Mouse (Mus musculus) kidney, embryonic 14.5 days (tissue): ENCODE results near the gene Lifr. TPM values are rescaled to one million over a fixed set of nuclear protein-coding genes. Genes with fewer than 3 reads are reported as not detected.

ENCODE experiments used
- ATAC-seq: fragments of 200-750 bp; cut with Nextera tagmentation; 2 replicates; pipeline ENCODE4 v1.8.0; 2017; ENCODE audit warnings: moderate number of reproducible peaks, mild to moderate bottlenecking, moderate TSS enrichment, moderate library complexity; ENCODE audit not compliant: low FRiP score, low TSS enrichment
- H3K27ac ChIP-seq: fragments of 300-500 bp; sonication (generic); 2 replicates; pipeline ENCODE4 v1.5.1; 2014; ENCODE audit warnings: low read depth, mild to moderate bottlenecking, low read length, moderate library complexity, mixed read lengths
- H3K27me3 ChIP-seq: fragments of 300-500 bp; sonication (generic); 2 replicates; pipeline ENCODE4 v1.6.1; 2014; ENCODE audit warnings: mild to moderate bottlenecking, low read length; ENCODE audit not compliant: control insufficient read depth, insufficient read depth
- H3K36me3 ChIP-seq: fragments of 300-500 bp; sonication (generic); 2 replicates; pipeline ENCODE4 v1.6.1; 2014; ENCODE audit warnings: low read length, mixed read lengths; ENCODE audit not compliant: control insufficient read depth, insufficient read depth
- H3K4me1 ChIP-seq: fragments of 300-500 bp; sonication (generic); 2 replicates; pipeline ENCODE4 v1.6.1; 2014; ENCODE audit warnings: low read length, mixed read lengths; ENCODE audit not compliant: control insufficient read depth, insufficient read depth
- H3K4me2 ChIP-seq: fragments of 300-500 bp; sonication (generic); replicated peaks from 2 replicates; pipeline ENCODE4 v1.6.1; 2014; ENCODE audit warnings: low read depth, mild to moderate bottlenecking, low read length
- H3K4me3 ChIP-seq: fragments of 300-500 bp; sonication (generic); 2 replicates; pipeline ENCODE4 v1.5.1; 2014; ENCODE audit warnings: mild to moderate bottlenecking, low read length
- H3K9ac ChIP-seq: fragments of 300-500 bp; sonication (generic); 2 replicates; pipeline ENCODE4 v1.6.1; 2014; ENCODE audit warnings: low read depth, mild to moderate bottlenecking, low read length, moderate library complexity
- H3K9me3 ChIP-seq: fragments of 300-500 bp; sonication (generic); 2 replicates; pipeline ENCODE4 v1.6.1; 2016; ENCODE audit warnings: low read length; ENCODE audit not compliant: control insufficient read depth
- WGBS: fragments of 180-500 bp; shearing (Covaris S2); extraction: QIAGEN DNeasy Blood & Tissue Kit; methylation state at CpG from one replicate; pipeline ENCODE4 v1.1.7; 2014; 5-methylcytosine and 5-hydroxymethylcytosine counted together
- polyA plus RNA-seq: library from polyadenylated mRNA; unstranded; fragments of >200 nt; fragmentation: Nextera tagmentation; extraction: Ambion mirVana; gene quantifications from 2 replicates; pipeline ENCODE4 v1.2.1, GENCODE M21; 2014

Gene Lifr
- polyA plus RNA-seq, 1 experiment from 2014 or later = 33.5 TPM

DNA sequence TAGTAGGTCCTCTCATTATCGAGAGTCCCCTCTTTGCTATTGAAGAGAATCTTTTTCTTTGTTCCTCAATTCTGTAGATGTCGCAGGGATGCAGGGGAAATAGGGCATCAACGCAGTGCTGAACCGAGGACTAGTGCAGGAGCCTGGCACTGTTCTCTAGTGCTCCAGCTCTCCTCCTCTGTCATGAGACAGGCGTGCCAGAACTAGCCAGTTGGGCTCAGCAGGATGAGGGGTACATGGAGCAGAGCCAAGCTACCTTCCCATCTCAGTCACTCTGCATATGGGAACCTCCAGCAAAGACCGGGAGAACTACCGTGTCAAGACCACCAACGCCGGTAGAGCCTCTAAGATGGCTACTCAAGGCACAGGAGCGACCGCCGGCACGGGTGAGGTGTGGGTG, 114.5 kb downstream of the Lifr start:
- Histone ChIP-seq H3K4me3 (no peak overlapping the region), H3K4me2 (no peak overlapping the region), H3K4me1 (peaks cover 24% of the 10 kb centered on the region; the same call in 1 of the 2 replicates), H3K9ac (no peak overlapping the region), H3K27me3 (no peaks in the 10 kb centered on the region), H3K27ac (no peak overlapping the region), H3K9me3 (no peaks in the 10 kb centered on the region), H3K36me3 (no peaks in the 10 kb centered on the region)
- ATAC-seq = no peak
- WGBS = 78% methylated on average over 13 of the region's 13 CpGs

DNA sequence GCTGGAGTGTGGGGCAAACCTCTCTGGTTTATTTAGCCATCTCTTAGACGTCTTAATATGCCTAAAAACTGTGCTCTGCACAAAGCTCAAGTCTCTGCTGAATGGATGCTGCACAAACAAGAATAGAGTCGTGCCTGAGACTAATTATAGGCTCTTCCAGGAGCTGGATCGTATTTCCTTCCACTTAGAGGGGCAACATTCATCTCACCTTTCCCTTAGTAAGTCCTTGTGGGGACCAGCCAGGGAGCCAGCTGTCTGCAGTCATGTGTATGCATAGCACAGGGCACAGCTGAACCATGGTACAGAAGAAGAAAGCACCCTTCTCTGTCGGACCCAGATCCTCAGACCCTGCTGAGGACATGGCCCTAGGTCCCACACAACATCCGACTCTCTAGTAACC, 115.7 kb downstream of the Lifr start:
- ATAC-seq = no peak
- Histone ChIP-seq H3K36me3 (no peaks in the 10 kb centered on the region), H3K4me3 (no peak overlapping the region), H3K27me3 (no peaks in the 10 kb centered on the region), H3K9me3 (no peaks in the 10 kb centered on the region), H3K27ac (no peak overlapping the region), H3K4me1 (peaks cover 21% of the 10 kb centered on the region; the same call in 1 of the 2 replicates), H3K9ac (no peak overlapping the region), H3K4me2 (no peak overlapping the region)
- 23% methylated on average over 5 of the region's 5 CpGs for WGBS

DNA sequence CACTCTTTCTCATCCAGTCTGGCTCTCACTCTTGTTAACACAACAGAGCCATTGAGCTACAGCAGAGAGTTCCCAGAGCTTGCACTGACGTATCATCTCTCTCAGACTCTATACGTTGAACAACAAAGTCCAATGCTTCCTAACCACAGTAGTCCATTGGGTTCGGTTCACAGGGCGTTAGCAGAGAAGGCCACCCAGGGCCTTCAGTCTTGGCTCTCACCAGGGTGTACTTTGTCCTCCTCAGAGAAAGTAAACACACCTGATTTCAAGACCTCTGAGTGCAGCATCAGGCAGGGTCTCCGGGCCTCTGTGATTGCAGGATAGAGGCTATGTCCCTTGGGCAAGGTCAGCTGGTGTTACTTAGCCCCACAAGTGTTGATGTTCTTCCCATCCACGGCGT, 116.9 kb downstream of the Lifr start:
- Histone ChIP-seq H3K4me1 (peaks cover 14% of the 10 kb centered on the region; the same call in 1 of the 2 replicates), H3K4me3 (no peak overlapping the region), H3K4me2 (no peak overlapping the region), H3K9ac (no peak overlapping the region), H3K36me3 (no peaks in the 10 kb centered on the region), H3K9me3 (no peaks in the 10 kb centered on the region), H3K27me3 (no peaks in the 10 kb centered on the region), H3K27ac (no peak overlapping the region)
- no peak for ATAC-seq
- 88% methylated on average over 7 of the region's 7 CpGs for WGBS

DNA sequence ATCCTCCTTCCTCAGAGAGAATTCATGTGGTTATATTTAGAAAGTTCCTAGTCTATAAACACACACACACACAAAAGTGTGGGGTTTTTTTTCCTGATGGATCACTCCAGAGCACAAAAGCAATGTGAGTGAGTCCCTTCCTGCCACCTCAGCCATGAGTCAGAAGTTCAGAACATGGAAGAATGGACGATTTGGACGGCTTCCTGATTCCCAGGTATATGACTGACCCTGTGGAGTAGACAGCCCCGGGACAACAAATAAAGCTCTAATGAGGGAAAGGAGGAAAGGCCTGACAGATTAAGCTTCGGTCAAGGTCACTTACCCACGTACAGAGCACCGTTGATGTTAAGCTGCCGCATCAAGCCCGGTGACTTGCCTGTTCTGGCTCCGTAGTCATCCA, 117.8 kb downstream of the Lifr start:
- H3K9me3 ChIP-seq = no peaks in the 10 kb centered on the region
- 55% methylated on average over 9 of the region's 9 CpGs for WGBS
- no peaks in the 10 kb centered on the region for H3K27me3 ChIP-seq
- no peak overlapping the region for H3K9ac ChIP-seq
- no peaks in the 10 kb centered on the region for H3K36me3 ChIP-seq
- no peak for ATAC-seq
- no peak overlapping the region for H3K4me3 ChIP-seq
- H3K4me1 ChIP-seq = peaks cover 14% of the 10 kb centered on the region; the same call in 1 of the 2 replicates
- no peak overlapping the region for H3K4me2 ChIP-seq
- H3K27ac ChIP-seq = no peak overlapping the region

DNA sequence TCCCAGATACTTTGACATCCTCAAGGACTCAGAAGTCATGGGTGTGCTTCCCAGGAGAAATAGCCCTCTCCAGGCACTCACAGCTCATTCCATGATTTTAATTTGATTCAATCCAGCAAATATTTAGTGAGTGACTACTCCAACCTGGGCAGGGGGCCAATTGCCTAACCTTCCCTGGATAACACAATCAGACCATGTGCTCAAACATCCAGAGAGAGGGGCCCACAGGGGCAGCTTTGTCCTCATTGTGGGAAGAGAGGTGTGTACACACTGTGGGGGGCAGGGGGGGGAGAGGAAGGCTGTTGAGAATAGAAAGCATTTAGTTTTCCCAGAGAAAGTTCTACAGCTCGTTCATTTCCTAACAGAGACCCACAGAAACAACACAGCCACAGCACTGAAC, 123.3 kb downstream of the Lifr start:
- H3K4me2 ChIP-seq = no peak overlapping the region
- no peaks in the 10 kb centered on the region for H3K36me3 ChIP-seq
- no peak overlapping the region for H3K27ac ChIP-seq
- 84% methylated on average over 1 of the region's 1 CpGs for WGBS
- no peaks in the 10 kb centered on the region for H3K9me3 ChIP-seq
- H3K4me3 ChIP-seq = no peak overlapping the region
- H3K4me1 ChIP-seq = no peaks in the 10 kb centered on the region
- no peaks in the 10 kb centered on the region for H3K27me3 ChIP-seq
- no peak for ATAC-seq
- H3K9ac ChIP-seq = no peak overlapping the region

DNA sequence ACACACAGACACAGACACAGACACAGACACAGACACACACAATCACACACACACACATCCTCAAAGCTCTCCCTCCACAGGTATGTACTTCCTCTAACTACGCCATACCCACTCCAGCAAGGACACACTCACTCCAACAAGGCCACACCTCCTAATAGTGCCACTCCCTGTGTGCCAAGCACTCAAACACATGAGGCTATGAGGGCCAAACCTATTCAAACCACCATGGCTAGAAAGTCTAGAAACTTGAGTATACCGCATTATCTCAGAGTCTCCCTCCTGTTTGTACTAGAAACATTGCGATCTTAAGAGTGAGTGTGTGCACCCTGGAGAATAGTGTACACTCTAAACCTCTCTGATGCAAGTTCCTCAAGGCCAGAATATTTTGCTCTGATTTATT, 125.4 kb downstream of the Lifr start:
- Histone ChIP-seq H3K4me1 (no peaks in the 10 kb centered on the region), H3K36me3 (no peaks in the 10 kb centered on the region), H3K4me2 (no peak overlapping the region), H3K27ac (no peak overlapping the region), H3K27me3 (no peaks in the 10 kb centered on the region), H3K9ac (no peak overlapping the region), H3K4me3 (no peak overlapping the region), H3K9me3 (no peaks in the 10 kb centered on the region)
- ATAC-seq = no peak
- WGBS = 95% methylated on average over 3 of the region's 3 CpGs

DNA sequence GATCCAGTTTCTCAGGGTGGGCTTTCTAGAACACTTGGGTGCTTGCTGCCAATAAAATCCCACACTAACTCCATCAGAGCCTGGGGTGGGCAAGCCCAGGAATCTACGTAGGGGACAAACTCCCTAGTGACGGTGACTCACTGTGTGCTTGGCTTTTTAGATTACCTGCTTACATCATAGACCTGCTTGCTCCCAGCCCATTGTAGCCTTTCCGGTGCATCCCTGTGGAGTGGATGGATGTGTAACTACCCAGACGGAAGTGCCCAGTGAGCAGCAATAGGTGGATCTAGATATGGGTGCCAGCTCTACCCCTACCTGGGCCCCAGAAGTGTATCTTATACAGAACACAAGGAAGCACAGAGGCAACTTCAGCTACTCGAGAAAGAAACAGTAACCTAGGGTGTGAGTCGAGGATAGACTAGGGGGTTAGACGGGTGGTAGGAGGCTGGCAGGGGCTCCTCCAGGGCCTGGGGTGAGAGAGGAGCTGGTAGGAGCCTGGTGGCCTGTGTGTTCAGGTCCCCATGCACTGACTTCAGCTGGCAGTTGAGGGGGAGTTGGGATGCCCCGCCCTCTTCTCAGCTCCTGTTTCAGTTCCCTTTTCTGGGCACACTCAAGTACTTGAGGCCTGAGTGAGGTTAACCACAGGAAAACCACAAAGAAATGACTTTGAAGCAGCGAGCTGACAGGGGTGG, 126.3 kb downstream of the Lifr start:
- Histone ChIP-seq H3K4me3 (no peak overlapping the region), H3K4me1 (no peaks in the 10 kb centered on the region), H3K36me3 (no peaks in the 10 kb centered on the region), H3K4me2 (no peak overlapping the region), H3K9ac (no peak overlapping the region), H3K27me3 (no peaks in the 10 kb centered on the region), H3K9me3 (no peaks in the 10 kb centered on the region), H3K27ac (no peak overlapping the region)
- 84% methylated on average over 9 of the region's 9 CpGs for WGBS
- ATAC-seq = peak; percentile 69; the same call in 1 of the 2 replicates

DNA sequence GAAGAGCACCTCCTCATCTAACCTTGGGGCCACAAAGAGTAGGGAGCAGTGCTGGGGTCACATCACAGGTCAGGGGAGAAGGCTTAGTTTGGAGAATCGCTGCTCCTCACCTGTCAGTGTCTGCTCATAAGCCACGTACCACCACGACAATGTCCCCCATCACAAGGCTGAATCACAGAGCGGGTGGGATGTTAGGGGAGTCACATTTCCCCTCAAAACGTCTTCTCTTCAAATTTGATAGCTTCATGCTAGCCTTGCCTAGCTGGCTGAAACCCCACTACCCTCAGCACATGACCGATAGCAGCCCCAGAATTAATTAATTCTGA, 126.8 kb downstream of the Lifr start:
- no peaks in the 10 kb centered on the region for H3K9me3 ChIP-seq
- no peaks in the 10 kb centered on the region for H3K27me3 ChIP-seq
- no peaks in the 10 kb centered on the region for H3K4me1 ChIP-seq
- H3K9ac ChIP-seq = no peak overlapping the region
- no peak overlapping the region for H3K4me3 ChIP-seq
- no peaks in the 10 kb centered on the region for H3K36me3 ChIP-seq
- H3K27ac ChIP-seq = no peak overlapping the region
- 69% methylated on average over 6 of the region's 6 CpGs for WGBS
- H3K4me2 ChIP-seq = no peak overlapping the region
- no peak for ATAC-seq

DNA sequence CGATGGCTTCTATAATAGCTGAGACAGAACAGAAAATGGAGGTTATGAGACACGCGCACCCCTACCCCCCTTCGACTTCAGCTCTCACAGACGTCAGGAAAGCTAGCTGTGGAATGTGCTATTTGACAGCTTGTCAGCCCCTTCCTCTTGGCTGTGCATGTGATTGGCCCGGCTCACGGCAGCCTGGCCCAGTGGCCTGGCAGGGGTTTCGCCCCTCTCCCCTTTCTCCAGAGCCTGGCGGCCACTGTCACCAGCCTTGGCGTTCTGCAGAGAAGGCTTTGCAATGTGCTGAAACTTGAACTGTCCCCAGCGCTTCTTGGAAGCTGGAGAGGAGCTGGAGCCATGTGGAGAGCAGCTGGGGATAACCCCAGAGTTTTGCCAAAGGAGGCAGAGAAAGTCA, 132.4 kb downstream of the Lifr start:
- Histone ChIP-seq H3K4me2 (no peak overlapping the region), H3K4me1 (no peaks in the 10 kb centered on the region), H3K36me3 (no peaks in the 10 kb centered on the region), H3K27me3 (no peaks in the 10 kb centered on the region), H3K9me3 (no peaks in the 10 kb centered on the region), H3K4me3 (no peak overlapping the region), H3K9ac (no peak overlapping the region), H3K27ac (no peak overlapping the region)
- 52% methylated on average over 11 of the region's 11 CpGs for WGBS
- no peak for ATAC-seq
